Mouse (Mus musculus) brain, embryonic 14.5 days (tissue): ENCODE data around the gene Slc3a1. TPM values are rescaled to one million over a fixed set of nuclear protein-coding genes. Genes with fewer than 3 reads are reported as not detected.
A peak's percentile ranks its signal among the peaks of the same experiment; 100 is the strongest.

ENCODE experiments used
- DNase-seq: peaks from one replicate; pipeline ENCODE4 v3.0.0-alpha.2; 2011; ENCODE audit warnings: low read depth
- CTCF ChIP-seq: fragments of 200-500 bp; IDR thresholded peaks from 2 replicates; pipeline ENCODE4 v1.5.1; 2012; ENCODE audit warnings: inconsistent platforms, mild to moderate bottlenecking, moderate library complexity, borderline replicate concordance; ENCODE audit not compliant: insufficient read depth, insufficient read length; ENCODE audit errors: extremely low read depth
- POLR2A ChIP-seq: fragments of 200-500 bp; IDR thresholded peaks from 2 replicates; pipeline ENCODE4 v1.6.1; 2012; ENCODE audit warnings: mild to moderate bottlenecking, inconsistent platforms, borderline replicate concordance; ENCODE audit not compliant: poor library complexity, insufficient read depth, insufficient read length, severe bottlenecking; ENCODE audit errors: extremely low read depth
- polyA plus RNA-seq: library from polyadenylated mRNA; depleted of rRNA; stranded (reverse); fragments of >200 nt; gene quantifications from 2 replicates; pipeline ENCODE4 v1.2.3, GENCODE M21; 2012; rRNA removed

Gene Slc3a1
- polyA plus RNA-seq, result 1.3 and 1.6 TPM in 2 replicates

DNA sequence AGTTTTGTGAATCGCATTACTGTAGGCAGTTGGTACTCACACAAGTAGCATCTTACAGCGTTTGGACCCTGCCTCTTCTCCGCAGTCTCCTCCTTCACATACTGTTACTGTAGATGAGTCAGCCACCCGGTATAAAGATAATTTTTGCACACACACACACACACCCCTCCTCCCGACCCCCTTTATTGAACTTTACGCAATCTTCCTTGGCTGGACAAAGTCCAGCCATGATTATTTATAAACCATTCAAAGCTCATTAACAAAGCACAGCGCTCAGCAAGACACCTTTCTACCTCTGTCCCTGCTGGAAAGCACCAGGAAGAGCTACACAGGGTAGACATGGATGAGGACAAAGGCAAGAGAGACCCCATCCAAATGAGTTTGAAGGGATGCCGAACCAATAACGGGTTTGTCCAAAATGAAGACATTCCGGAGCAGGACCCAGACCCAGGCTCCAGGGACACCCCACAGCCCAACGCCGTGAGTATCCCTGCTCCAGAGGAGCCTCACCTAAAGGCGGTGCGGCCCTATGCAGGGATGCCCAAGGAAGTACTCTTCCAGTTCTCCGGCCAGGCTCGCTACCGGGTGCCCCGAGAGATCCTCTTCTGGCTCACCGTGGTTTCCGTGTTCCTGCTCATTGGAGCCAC is at the start of gene Slc3a1:
Gene Slc3a1 (plus strand): TSS at position 284 of the 647 bp plus-strand sequence.
- no peak for TF ChIP-seq POLR2A
- no peak for TF ChIP-seq CTCF
- no peak for DNase-seq

- DNase-seq, result no peak
Measured at GRCm38 (mm10) chr17:84981721-84982120, 46.5 kb upstream of the Slc3a1 start.

GRCm38 (mm10) chr17:84982735-84983134 is 45.4 kb upstream of the Slc3a1 start:
- TF ChIP-seq CTCF, result no peak
- TF ChIP-seq POLR2A, result no peak
- no peak for DNase-seq

More at GRCm38 (mm10) chr17:84981721-84982120, 46.5 kb upstream of the Slc3a1 start:
- no peak for TF ChIP-seq POLR2A

- TF ChIP-seq POLR2A (no peak), CTCF (no peak)
- DNase-seq, result no peak
Measured at GRCm38 (mm10) chr17:84986368-84986767, 41.8 kb upstream of the Slc3a1 start.

GRCm38 (mm10) chr17:84987834-84988410 is 40.3 kb upstream of the Slc3a1 start:
- no peak for TF ChIP-seq POLR2A
- TF ChIP-seq CTCF, result no peak
- peak; percentile 27 for DNase-seq

DNA sequence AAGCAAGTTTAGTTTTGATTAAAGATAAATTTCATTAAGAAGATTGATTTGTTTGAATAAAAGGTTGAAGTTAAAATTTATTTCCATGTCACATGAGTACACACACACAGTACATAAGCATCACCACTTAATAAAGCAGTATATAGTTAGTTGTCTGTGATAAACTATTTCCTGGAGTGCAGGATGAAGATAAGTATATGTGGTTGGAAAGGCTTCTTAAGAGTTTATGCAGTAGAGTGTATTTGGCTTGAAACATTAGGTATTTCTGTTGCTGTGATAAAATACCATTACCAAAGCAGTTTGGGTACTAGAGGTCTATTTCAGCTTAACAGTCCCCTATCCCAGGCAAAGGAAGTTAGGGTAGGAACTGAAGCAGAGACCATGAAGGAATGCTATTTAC is 39.7 kb upstream of the Slc3a1 start:
- no peak for DNase-seq
- TF ChIP-seq CTCF, result no peak
- TF ChIP-seq POLR2A, result no peak

GRCm38 (mm10) chr17:84995844-84996243 is 32.3 kb upstream of the Slc3a1 start:
- DNase-seq, result no peak
- TF ChIP-seq CTCF (no peak), POLR2A (no peak)

GRCm38 (mm10) chr17:84997639-84998038 is 30.5 kb upstream of the Slc3a1 start:
- TF ChIP-seq CTCF (no peak), POLR2A (no peak)
- no peak for DNase-seq

DNA sequence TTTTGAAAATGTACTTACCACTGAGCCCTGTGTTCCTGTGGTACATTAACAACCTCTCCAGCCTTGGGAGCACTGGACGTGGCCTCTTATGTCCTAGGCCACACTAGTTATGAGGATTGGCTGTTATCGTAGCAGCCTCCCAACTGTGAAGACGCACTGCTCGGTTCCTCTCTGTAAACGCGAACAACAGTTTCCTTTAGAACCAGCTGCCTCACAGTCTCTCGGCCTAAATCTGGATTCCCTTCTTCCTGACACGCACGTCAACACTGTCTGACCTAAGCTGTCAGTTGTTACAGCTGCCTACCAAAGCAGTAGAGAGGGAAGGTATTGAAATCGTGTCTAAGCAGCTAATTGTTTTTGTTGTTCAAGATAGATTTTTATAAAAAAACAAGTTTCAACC is 28.5 kb upstream of the Slc3a1 start:
- TF ChIP-seq CTCF, result no peak
- no peak for TF ChIP-seq POLR2A
- peak; percentile 19 for DNase-seq

GRCm38 (mm10) chr17:85013485-85013884 is 14.7 kb upstream of the Slc3a1 start:
- no peak for DNase-seq
- no peak for TF ChIP-seq POLR2A
- no peak for TF ChIP-seq CTCF

GRCm38 (mm10) chr17:85014632-85015031 is 13.5 kb upstream of the Slc3a1 start:
- no peak for TF ChIP-seq CTCF
- TF ChIP-seq POLR2A, result no peak
- DNase-seq, result no peak

- DNase-seq, result no peak
- TF ChIP-seq POLR2A (no peak), CTCF (no peak)
Measured at GRCm38 (mm10) chr17:85018344-85018743, 9.8 kb upstream of the Slc3a1 start.
